In genomic region chr17:12664156-12664555, GRCm38 (mm10) we compare ENCODE assay signal across 20 mouse cellular contexts. TPM values are rescaled to one million over a fixed set of nuclear protein-coding genes. Genes with fewer than 3 reads are reported as not detected.
DNase-seq lines count a peak whose midpoint lies in the region; ATAC-seq lines count a peak whose summit lies in the region.
"Had no signal": no experiment of that assay in that cellular context is flagged by ENCODE, and none has a peak within 500 bp of the region (broad histone marks: within the 10 kb centered on the region; RNA-seq: fewer than 3 reads in every experiment).

No protein-coding gene starts in this region.

- H3K27me3 ChIP-seq in hindbrain, embryonic 14.5 days (ENCODE audit: control insufficient read depth, insufficient read depth, low read length): no peaks in the 10 kb centered on the region
- H3K27me3 ChIP-seq: limb, embryonic 13.5 days; stomach, embryonic 15.5 days had no signal

- no peak overlapping the region for H3K4me2 ChIP-seq in hindbrain, embryonic 14.5 days (replicated peaks)
- H3K4me2 ChIP-seq: forebrain, embryonic 12.5 days; limb, embryonic 13.5 days; midbrain, embryonic 11.5 days; stomach, embryonic 15.5 days had no signal

- 75% methylated on average over 8 of the region's 8 CpGs for WGBS in hindbrain, embryonic 14.5 days

- H3K27ac ChIP-seq in hindbrain, embryonic 14.5 days: no peak overlapping the region
- H3K27ac ChIP-seq: forebrain, embryonic 12.5 days; limb, embryonic 13.5 days; stomach, embryonic 15.5 days had no signal

- no peaks in the 10 kb centered on the region for H3K36me3 ChIP-seq in hindbrain, embryonic 14.5 days (replicated peaks; ENCODE audit: control insufficient read depth, insufficient read depth)
- H3K36me3 ChIP-seq: forebrain, embryonic 12.5 days; limb, embryonic 13.5 days; stomach, embryonic 15.5 days had no signal

- H3K9ac ChIP-seq in hindbrain, embryonic 14.5 days: no peak overlapping the region
- H3K9ac ChIP-seq: forebrain, embryonic 12.5 days; limb, embryonic 13.5 days; liver, postnatal 0 days; stomach, embryonic 15.5 days had no signal

- no peak for ATAC-seq in hindbrain, embryonic 14.5 days (ENCODE audit: low FRiP score)
- ATAC-seq: CD4-positive, CD25-positive, alpha-beta regulatory T cell, adult 4 months; liver, postnatal 0 days had no signal

- no peak overlapping the region for H3K4me3 ChIP-seq in hindbrain, embryonic 14.5 days (replicated peaks; ENCODE audit: low read length)
- H3K4me3 ChIP-seq: forebrain, embryonic 12.5 days; limb, embryonic 13.5 days; myocyte; stomach, embryonic 15.5 days had no signal

- H3K4me1 ChIP-seq in hindbrain, embryonic 14.5 days (replicated peaks; ENCODE audit: control insufficient read depth, insufficient read depth, low read length): no peaks in the 10 kb centered on the region
- H3K4me1 ChIP-seq: forebrain, embryonic 12.5 days had no signal

- no peaks in the 10 kb centered on the region for H3K9me3 ChIP-seq in hindbrain, embryonic 14.5 days (ENCODE audit: control insufficient read depth, low read length)
- H3K9me3 ChIP-seq: forebrain, embryonic 12.5 days; limb, embryonic 13.5 days; stomach, embryonic 15.5 days had no signal

- peak; percentile 38 to 46 for DNase-seq in kidney, adult 8-10 months
- no peak for DNase-seq in kidney, adult 18-20 months
- peak; percentile 55 for DNase-seq in adrenal gland, postnatal 10 days
- peak; percentile 61 to 64 for DNase-seq in adrenal gland, postnatal 36 days
- DNase-seq in cerebellum, adult 9-10 months: peak; percentile 74
- no peak for DNase-seq in hindbrain, embryonic 14.5 days (ENCODE audit: low spot score)
- no peak for DNase-seq in right cerebral cortex, adult 2 months (ENCODE audit: low spot score in 2 of 2)
- DNase-seq: gastrocnemius, postnatal 36 days; liver, postnatal 0 days; lung, postnatal 4 days; thymus, postnatal 14 days had no signal

RNA-seq across cellular contexts. Expression of gene Slc22a1, which starts 11.5 kb away (rescaled TPM):
- 10 to 100 TPM; 10.1 to 24.6 TPM for total RNA-seq in adrenal gland, postnatal 10 days (2021)
- total RNA-seq in adrenal gland, postnatal 36 days (2021): under 1 TPM in 1 of 2 experiments, not detected in 1; 0.33 TPM
- polyA plus RNA-seq in hindbrain, embryonic 14.5 days (2014; fragmentation: Nextera tagmentation; extraction: Ambion mirVana): not detected in 2 replicates
- total RNA-seq: gastrocnemius, postnatal 36 days; layer of hippocampus, adult 18-20 months; MEL; neutrophil, adult 5-6 weeks had no signal
- polyA plus RNA-seq: CD4-positive, CD25-positive, alpha-beta regulatory T cell, adult 4 months; midbrain, embryonic 11.5 days; myocyte had no signal

Comparison
In these comparisons a context has a peak if more than half of its experiments do, and no peak if none do; other contexts are left out.
1. DNase-seq: peak in kidney, adult 8-10 months (2 of 2), adrenal gland, postnatal 10 days (single experiment), adrenal gland, postnatal 36 days (2 of 2) and cerebellum, adult 9-10 months (single experiment); none in kidney, adult 18-20 months (single experiment), hindbrain, embryonic 14.5 days (single experiment) and right cerebral cortex, adult 2 months (0 of 2).
2. RNA of gene Slc22a1, which starts 11.5 kb away (total RNA-seq): 10.1 to 24.6 TPM in adrenal gland, postnatal 10 days; 0.33 TPM in adrenal gland, postnatal 36 days; every median in the first group is over 4 times any median in the second.